ENCODE assay signal across 37 mouse cellular contexts in the genomic region with DNA sequence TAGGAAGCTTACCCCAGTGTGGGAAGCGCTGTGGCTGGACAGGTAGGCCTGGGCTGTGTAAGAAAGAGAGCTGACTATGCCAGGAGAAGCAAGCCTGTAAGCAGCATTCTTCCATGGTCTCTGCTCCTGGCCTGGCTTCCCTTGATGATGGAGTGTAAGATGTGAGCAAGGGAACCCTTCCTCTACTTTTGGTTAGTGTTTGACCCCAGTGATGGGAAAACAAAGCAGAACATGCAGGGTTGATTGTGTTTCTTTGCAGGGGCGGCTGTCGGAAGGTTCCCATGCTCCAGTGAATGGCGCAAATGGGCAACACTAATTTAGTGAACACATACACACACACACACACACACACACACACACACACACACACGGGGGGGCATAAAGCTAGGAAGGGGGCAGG. TPM values are rescaled to one million over a fixed set of nuclear protein-coding genes. Genes with fewer than 3 reads are reported as not detected.
"Had no signal": no experiment of that assay in that cellular context is flagged by ENCODE, and none has a peak within 500 bp of the region (broad histone marks: within the 10 kb centered on the region; RNA-seq: fewer than 3 reads in every experiment).

No protein-coding gene starts in this region.

- H3K9me3 ChIP-seq: limb, embryonic 10.5 days; limb, embryonic 12.5 days; limb, embryonic 13.5 days; limb, embryonic 15.5 days; liver, embryonic 13.5 days; liver, embryonic 15.5 days; lung, embryonic 15.5 days; midbrain, embryonic 10.5 days; midbrain, embryonic 12.5 days; midbrain, embryonic 13.5 days; midbrain, embryonic 15.5 days; neural tube, embryonic 12.5 days had no signal

- H3K9ac ChIP-seq: limb, embryonic 12.5 days; limb, embryonic 13.5 days; limb, embryonic 15.5 days; liver, embryonic 12.5 days; liver, embryonic 13.5 days; liver, embryonic 14.5 days; liver, embryonic 15.5 days; liver, postnatal 0 days; lung, embryonic 14.5 days; lung, embryonic 15.5 days; midbrain, embryonic 12.5 days; midbrain, embryonic 13.5 days; midbrain, embryonic 15.5 days; neural tube, embryonic 12.5 days had no signal

- DNase-seq: left cerebral cortex, postnatal 4 days; liver; liver, embryonic 13.5 days; liver, postnatal 0 days; lung, adult 18-20 months; lung, adult 2 months; lung, embryonic 14.5 days; lung, postnatal 10 days; lung, postnatal 14 days; lung, postnatal 36 days; lung, postnatal 4 days; midbrain, embryonic 14.5 days had no signal

- H3K4me1 ChIP-seq: limb, embryonic 10.5 days; limb, embryonic 12.5 days; limb, embryonic 13.5 days; limb, embryonic 15.5 days; liver, embryonic 12.5 days; liver, embryonic 13.5 days; liver, embryonic 15.5 days; lung, embryonic 15.5 days; megakaryocyte, embryonic 14.5 days; midbrain, embryonic 12.5 days; midbrain, embryonic 13.5 days; midbrain, embryonic 15.5 days; neural tube, embryonic 12.5 days had no signal

- H3K4me3 ChIP-seq: limb, embryonic 10.5 days; limb, embryonic 12.5 days; limb, embryonic 13.5 days; limb, embryonic 15.5 days; liver, embryonic 12.5 days; liver, embryonic 13.5 days; liver, embryonic 15.5 days; lung, embryonic 15.5 days; megakaryocyte, embryonic 14.5 days; midbrain, embryonic 10.5 days; midbrain, embryonic 12.5 days; midbrain, embryonic 13.5 days; midbrain, embryonic 15.5 days; myocyte; neural tube, embryonic 12.5 days had no signal

- H3K36me3 ChIP-seq: limb, embryonic 10.5 days; limb, embryonic 12.5 days; limb, embryonic 13.5 days; limb, embryonic 15.5 days; liver, embryonic 12.5 days; liver, embryonic 13.5 days; liver, embryonic 15.5 days; lung, embryonic 15.5 days; midbrain, embryonic 10.5 days; midbrain, embryonic 12.5 days; midbrain, embryonic 13.5 days; midbrain, embryonic 15.5 days; neural tube, embryonic 12.5 days had no signal

- H3K27ac ChIP-seq: limb, embryonic 10.5 days; limb, embryonic 12.5 days; limb, embryonic 13.5 days; limb, embryonic 15.5 days; liver, embryonic 12.5 days; liver, embryonic 13.5 days; liver, embryonic 14.5 days; liver, embryonic 15.5 days; lung, embryonic 15.5 days; macrophage; midbrain, embryonic 10.5 days; midbrain, embryonic 12.5 days; midbrain, embryonic 13.5 days; midbrain, embryonic 15.5 days; neural tube, embryonic 12.5 days had no signal

- ATAC-seq: liver, embryonic 12.5 days; liver, postnatal 0 days; lung, postnatal 0 days; midbrain, embryonic 13.5 days; midbrain, embryonic 15.5 days; midbrain, embryonic 16.5 days had no signal

- H3K27me3 ChIP-seq: limb, embryonic 12.5 days; limb, embryonic 13.5 days; limb, embryonic 15.5 days; liver, embryonic 12.5 days; liver, embryonic 13.5 days; liver, embryonic 15.5 days; lung, embryonic 15.5 days; megakaryocyte, embryonic 14.5 days; midbrain, embryonic 12.5 days; midbrain, embryonic 13.5 days; midbrain, embryonic 15.5 days; neural tube, embryonic 12.5 days had no signal

- H3K4me2 ChIP-seq: limb, embryonic 12.5 days; limb, embryonic 13.5 days; limb, embryonic 15.5 days; liver, embryonic 11.5 days; liver, embryonic 12.5 days; liver, embryonic 13.5 days; liver, embryonic 15.5 days; lung, embryonic 14.5 days; lung, embryonic 15.5 days; midbrain, embryonic 12.5 days; midbrain, embryonic 13.5 days; midbrain, embryonic 15.5 days; neural tube, embryonic 12.5 days had no signal

RNA-seq across cellular contexts. Expression of gene Plpp4, which starts 20.9 kb away (rescaled TPM):
- total RNA-seq: liver, adult 2 months; megakaryocyte progenitor cell, adult 5-6 weeks; megakaryocyte, adult 5-6 weeks; megakaryocyte-erythroid progenitor cell, adult 5-6 weeks; monocyte, adult 5-6 weeks had no signal
- polyA plus RNA-seq: limb, embryonic 10.5 days; liver, adult 2 months; liver, embryonic 12.5 days; liver, embryonic 15.5 days; liver, embryonic 16.5 days; liver, postnatal 0 days; lung, adult 2 months; macrophage; myocyte had no signal
